Mouse (Mus musculus) CD4-positive, CD25-positive, alpha-beta regulatory T cell, adult 2 months (primary cell): ENCODE results near the gene Mrpl58.

Source experiments
- DNase-seq: peaks from one replicate; pipeline ENCODE4 v3.0.0-alpha.2; 2012; ENCODE audit warnings: low read depth, low spot score

Mrpl58 gene

GRCm38 (mm10) chr11:115457405-115457804, 53.9 kb downstream of the Mrpl58 start:
- DNase-seq = no peak

DNA sequence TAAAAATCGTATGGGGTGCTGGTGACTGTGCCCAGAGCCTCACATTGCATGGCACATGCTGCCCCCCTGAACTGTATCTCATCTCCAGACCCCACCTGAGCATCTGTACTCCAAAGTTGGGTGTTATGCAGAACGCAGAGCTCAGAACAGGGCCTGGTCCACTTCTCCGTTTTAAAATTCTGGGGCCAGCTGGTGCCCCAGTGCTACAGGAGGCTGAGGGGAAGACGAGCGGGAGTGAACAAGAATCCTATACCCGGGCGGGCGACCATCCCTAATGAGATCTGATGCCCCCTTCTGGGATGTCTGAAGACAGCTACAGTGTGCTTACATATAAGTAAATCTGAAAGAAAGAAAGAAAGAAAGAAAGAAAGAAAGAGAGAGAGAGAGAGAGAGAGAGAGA, 57.4 kb downstream of the Mrpl58 start:
- no peak for DNase-seq

DNA sequence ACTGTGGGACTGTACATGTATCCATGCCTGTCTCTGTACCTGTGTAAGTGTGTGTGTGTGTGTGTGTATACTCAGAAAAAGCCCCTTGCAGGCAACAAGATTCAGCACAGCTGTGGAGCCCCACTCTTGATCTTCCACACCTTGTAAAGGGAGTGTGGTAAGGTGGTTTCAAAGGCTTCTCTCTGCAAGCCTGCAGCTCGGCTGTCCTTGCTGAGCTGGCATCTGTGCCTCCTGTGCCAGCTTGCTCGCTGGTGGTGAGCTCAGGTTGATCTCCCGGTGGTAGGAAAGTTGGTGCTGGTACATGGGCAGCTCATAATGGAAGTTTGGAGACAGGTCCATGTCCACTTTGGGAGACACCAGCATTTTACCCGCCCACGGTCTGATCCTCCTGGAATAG, 58.3 kb downstream of the Mrpl58 start:
- peak; percentile 45 for DNase-seq
